Mouse (Mus musculus) limb, embryonic 11.5 days (tissue): Measurements from ENCODE around the gene Repin1. TPM values are rescaled to one million over a fixed set of nuclear protein-coding genes. Genes with fewer than 3 reads are reported as not detected.

ENCODE experiments used
- ATAC-seq: fragments of 200-750 bp; cut with Nextera tagmentation; 2 replicates; pipeline ENCODE4 v1.8.0; 2017; ENCODE audit warnings: low read depth; ENCODE audit not compliant: insufficient number of reproducible peaks, low FRiP score, low TSS enrichment
- DNase-seq: peaks from one replicate; pipeline ENCODE4 v3.0.0-alpha.2; 2015; ENCODE audit warnings: low spot score
- H3K27ac ChIP-seq: fragments of 300-500 bp; sonication (generic); replicated peaks from 2 replicates; pipeline ENCODE4 v1.5.1; 2014; ENCODE audit warnings: low read depth, mild to moderate bottlenecking, low read length
- H3K27me3 ChIP-seq: fragments of 300-500 bp; sonication (generic); 2 replicates; pipeline ENCODE4 v1.6.1; 2014; ENCODE audit warnings: mild to moderate bottlenecking, low read length, mixed read lengths; ENCODE audit not compliant: control insufficient read depth, insufficient read depth
- H3K36me3 ChIP-seq: fragments of 300-500 bp; sonication (generic); 2 replicates; pipeline ENCODE4 v1.6.1; 2014; ENCODE audit warnings: mild to moderate bottlenecking, low read length, moderate library complexity, mixed read lengths; ENCODE audit not compliant: control insufficient read depth, insufficient read depth
- H3K4me1 ChIP-seq: fragments of 300-500 bp; sonication (generic); 2 replicates; pipeline ENCODE4 v1.6.1; 2014; ENCODE audit warnings: low read length, mixed read lengths; ENCODE audit not compliant: control insufficient read depth, insufficient read depth
- H3K4me2 ChIP-seq: fragments of 300-500 bp; sonication (generic); 2 replicates; pipeline ENCODE4 v1.6.1; 2014; ENCODE audit warnings: low read depth, mild to moderate bottlenecking, moderate library complexity; ENCODE audit not compliant: severe bottlenecking
- H3K4me3 ChIP-seq: fragments of 300-500 bp; sonication (generic); 2 replicates; pipeline ENCODE4 v1.5.1; 2014; ENCODE audit warnings: low read depth, low read length
- H3K9ac ChIP-seq: fragments of 300-500 bp; sonication (generic); 2 replicates; pipeline ENCODE4 v1.6.1; 2014; ENCODE audit warnings: mild to moderate bottlenecking, low read length
- H3K9me3 ChIP-seq: fragments of 300-500 bp; sonication (generic); 2 replicates; pipeline ENCODE4 v1.6.1; 2016; ENCODE audit warnings: low read length; ENCODE audit not compliant: control insufficient read depth
- WGBS: fragments of 180-500 bp; shearing (Covaris S2); extraction: QIAGEN DNeasy Blood & Tissue Kit; methylation state at CpG from one replicate; pipeline ENCODE4 v1.1.7; 2014; 5-methylcytosine and 5-hydroxymethylcytosine counted together
- polyA plus RNA-seq: library from polyadenylated mRNA; unstranded; fragments of >200 nt; fragmentation: Nextera tagmentation; extraction: Ambion mirVana; gene quantifications from 2 replicates; pipeline ENCODE4 v1.2.1, GENCODE M21; 2014

The Repin1 gene
- polyA plus RNA-seq, 1 experiment from 2014 or later = 46.1 TPM

DNA sequence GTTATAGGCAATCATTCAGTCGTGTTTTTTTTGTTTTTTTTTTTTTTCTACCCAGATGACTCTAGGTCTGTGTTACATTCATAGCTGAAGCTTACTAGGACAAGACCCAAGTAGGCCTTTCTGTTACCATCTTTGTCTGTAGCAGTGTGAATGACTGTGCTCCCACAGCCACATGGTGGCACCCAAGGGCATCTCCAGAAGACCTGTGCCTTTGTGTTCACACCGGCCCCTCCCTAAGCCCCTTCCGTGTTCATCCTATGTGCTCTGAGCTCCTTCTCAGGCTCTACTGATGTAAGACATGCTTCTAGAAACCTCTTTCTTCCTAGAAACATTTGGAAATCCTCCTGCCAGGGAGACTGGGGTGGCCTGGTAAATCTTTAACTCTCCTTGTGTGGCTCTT, 53.3 kb downstream of the Repin1 start, which contains the start of gene Gimap8:
TSS of gene Gimap8 (plus strand) at position 240 of the 400 bp plus-strand sequence.
- Histone ChIP-seq H3K36me3 (no peaks in the 10 kb centered on the region), H3K4me1 (no peaks in the 10 kb centered on the region), H3K27me3 (no peaks in the 10 kb centered on the region), H3K4me2 (no peak within 1 kb of the TSS), H3K27ac (no peak within 1 kb of the TSS), H3K4me3 (no peak within 1 kb of the TSS), H3K9me3 (no peaks in the 10 kb centered on the region), H3K9ac (no peak within 1 kb of the TSS)
- ATAC-seq (no peak), DNase-seq (no peak)
- 47% methylated on average over 3 of the region's 3 CpGs for WGBS

DNA sequence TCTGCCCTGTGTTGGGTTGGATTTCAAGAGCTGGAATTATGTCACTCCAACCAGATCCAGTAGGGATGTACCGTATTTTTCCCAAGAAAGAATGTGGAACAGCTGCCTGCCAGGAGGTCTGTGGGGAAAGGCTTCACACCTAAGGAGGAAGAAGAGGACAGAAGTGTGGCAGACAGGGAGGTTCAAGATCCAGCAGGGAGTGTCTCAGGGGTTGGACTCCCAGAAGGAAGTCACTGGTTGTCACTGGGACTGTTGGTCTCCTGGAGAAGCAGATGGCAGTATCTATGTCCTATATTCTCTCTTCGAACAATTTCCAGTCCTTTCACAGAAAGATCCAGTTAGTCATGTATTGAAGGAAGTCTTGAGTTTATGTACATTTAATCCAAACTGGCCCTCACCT, 53.9 kb downstream of the Repin1 start:
- no peaks in the 10 kb centered on the region for H3K4me1 ChIP-seq
- no peaks in the 10 kb centered on the region for H3K27me3 ChIP-seq
- H3K36me3 ChIP-seq = no peaks in the 10 kb centered on the region
- H3K27ac ChIP-seq = no peak overlapping the region
- WGBS = 83% methylated on average over 2 of the region's 2 CpGs
- H3K4me3 ChIP-seq = no peak overlapping the region
- DNase-seq = no peak
- H3K9ac ChIP-seq = no peak overlapping the region
- no peak overlapping the region for H3K4me2 ChIP-seq
- no peak for ATAC-seq
- no peaks in the 10 kb centered on the region for H3K9me3 ChIP-seq

Other genes with a start within 250 kb of the Repin1 start
- 25.2 and 25.5 TPM in 2 replicates for gene Krba1, start 198.3 kb upstream of the Repin1 start, polyA plus RNA-seq
- gene Zfp467, start 148.1 kb upstream of the Repin1 start, polyA plus RNA-seq = 15.6 and 20.9 TPM in 2 replicates
- 0.23 and 0.34 TPM in 2 replicates for gene Sspo, start 145.7 kb upstream of the Repin1 start, polyA plus RNA-seq
- 4.0 and 4.1 TPM in 2 replicates for gene Atp6v0e2, start 56.3 kb upstream of the Repin1 start, polyA plus RNA-seq
- 12.4 and 14.6 TPM in 2 replicates for gene Lrrc61, start 39.1 kb upstream of the Repin1 start, polyA plus RNA-seq
- 4.3 and 5.6 TPM in 2 replicates for gene Rarres2, start 21.1 kb upstream of the Repin1 start, polyA plus RNA-seq
- not detected in 2 replicates for gene Gm45021, start 4.3 kb upstream of the Repin1 start, polyA plus RNA-seq
- not detected in 2 replicates for gene Gm44965, start 58 bp downstream of the Repin1 start, polyA plus RNA-seq
- 9.8 and 9.9 TPM in 2 replicates for gene Zfp775, start 8.2 kb downstream of the Repin1 start, polyA plus RNA-seq
- 0.71 and 0.83 TPM in 2 replicates for gene AI854703, start 32.9 kb downstream of the Repin1 start, polyA plus RNA-seq
- 0.24 and 0.48 TPM in 2 replicates for gene Gimap8, start 53.4 kb downstream of the Repin1 start, polyA plus RNA-seq
- 4.4 and 5.4 TPM in 2 replicates for gene Gimap9, start 82.2 kb downstream of the Repin1 start, polyA plus RNA-seq
- gene Gimap4, start 90.7 kb downstream of the Repin1 start, polyA plus RNA-seq = 10.8 and 12.3 TPM in 2 replicates
- 13.6 and 14.0 TPM in 2 replicates for gene Gimap6, start 114.3 kb downstream of the Repin1 start, polyA plus RNA-seq
- gene Gm28053, start 124.7 kb downstream of the Repin1 start, polyA plus RNA-seq = not detected in 2 replicates
- not detected in 2 replicates for gene Gimap7, start 124.7 kb downstream of the Repin1 start, polyA plus RNA-seq
- 6.3 and 6.7 TPM in 2 replicates for gene Gimap1, start 145.2 kb downstream of the Repin1 start, polyA plus RNA-seq
- 1.4 and 1.7 TPM in 2 replicates for gene Gimap5, start 152.3 kb downstream of the Repin1 start, polyA plus RNA-seq
- gene Gimap3, start 177.0 kb downstream of the Repin1 start, polyA plus RNA-seq = not detected in 2 replicates
- gene Tmem176a, start 247.0 kb downstream of the Repin1 start, polyA plus RNA-seq = 36.6 and 37.5 TPM in 2 replicates
- 74.1 and 78.4 TPM in 2 replicates for gene Tmem176b, start 247.6 kb downstream of the Repin1 start, polyA plus RNA-seq